Mouse (Mus musculus) Patski (cell line): ENCODE results near the gene Pde1b. TPM values are rescaled to one million over a fixed set of nuclear protein-coding genes. Genes with fewer than 3 reads are reported as not detected.

Experiments
- ATAC-seq: fragments of 100-300 bp; one replicate; pipeline ENCODE4 v1.8.0; 2021
- CTCF ChIA-PET: fragments of 350-600 bp; sonication (Branson Sonifier 250); formaldehyde crosslinking; loops from one replicate; lab custom pipeline; 2022; ENCODE audit warnings: inconsistent platforms; lab: Charles Lee
- POLR2A ChIA-PET: fragments of 350-600 bp; sonication (Branson Sonifier 250); formaldehyde crosslinking; loops from one replicate; lab custom pipeline; 2022; ENCODE audit warnings: antibody characterized with exemption, inconsistent platforms; lab: Charles Lee
- DNase-seq: peaks from one replicate; pipeline ENCODE4 v3.0.0-alpha.2; 2011; ENCODE audit warnings: low read depth, low spot score
- H3K27me3 ChIP-seq: fragments of 371-371 bp; one replicate; pipeline ENCODE4 v1.5.1; 2021
- CTCF ChIP-seq: fragments of 100-300 bp; IDR thresholded peaks from one replicate; pipeline ENCODE4 v1.5.1; 2021
- in situ Hi-C: fragments of 300-500 bp; cut with MboI; formaldehyde crosslinking; loops from 3 replicates; pipeline ENCODE4 v1.11.1; 2018; ENCODE audit warnings: low pct_unique_long_range_greater_than_20kb, mixed read lengths
- polyA plus RNA-seq: library from polyadenylated mRNA; unstranded; gene quantifications from one replicate; pipeline ENCODE4 v1.2.3, GENCODE M21; 2021

Pde1b gene
- polyA plus RNA-seq, 1 experiment from 2014 or later: 1.4 TPM

- no peak for DNase-seq
- ChIA-PET CTCF (interaction anchor here (0.9 to 4.2 kb wide), 3 partner anchors 10 to 22 kb away, joined by 3 to 15 read pairs (median 3); no protein-coding TSS in a partner anchor), POLR2A (no interaction called here)
- no peak for TF ChIP-seq CTCF
- in situ Hi-C loops: no loop called here
- peaks cover 41% of the 10 kb centered on the region for H3K27me3 ChIP-seq
- ATAC-seq: no peak
Observed at GRCm38 (mm10) chr15:103540646-103541045, 37.8 kb downstream of the Pde1b start.

- DNase-seq (no peak), ATAC-seq (peak; percentile 22)
- TF ChIP-seq CTCF: no peak
- CTCF ChIA-PET: interaction anchor here (1.2 to 2.2 kb wide), 3 partner anchors 9 to 60 kb away, joined by 3 to 6 read pairs (median 5); no protein-coding TSS in a partner anchor
- POLR2A ChIA-PET: no interaction called here
- in situ Hi-C loops: no loop called here
- peaks cover 25% of the 10 kb centered on the region for H3K27me3 ChIP-seq
Observed at GRCm38 (mm10) chr15:103542526-103542925, 39.7 kb downstream of the Pde1b start.

- peak; percentile 59 for TF ChIP-seq CTCF
- ATAC-seq: no peak
- in situ Hi-C loops: no loop called here
- CTCF ChIA-PET: interaction anchor here (1.8 kb wide), 1 partner anchor 63 kb away, joined by 5 read pairs; no protein-coding TSS in a partner anchor
- POLR2A ChIA-PET: no interaction called here
- H3K27me3 ChIP-seq: peaks cover 8% of the 10 kb centered on the region
- DNase-seq: no peak
Observed at GRCm38 (mm10) chr15:103547983-103548382, 45.1 kb downstream of the Pde1b start.

- in situ Hi-C loops: no loop called here
- POLR2A ChIA-PET: no interaction called here
- DNase-seq (no peak), ATAC-seq (no peak)
- CTCF ChIA-PET: interaction anchor here (3.0 kb wide), 1 partner anchor 9 kb away, joined by 15 read pairs; no protein-coding TSS in a partner anchor
- no peak for TF ChIP-seq CTCF
- peaks cover 8% of the 10 kb centered on the region for H3K27me3 ChIP-seq
Observed at GRCm38 (mm10) chr15:103549475-103549874, 46.6 kb downstream of the Pde1b start.

GRCm38 (mm10) chr15:103551053-103551452 lies 48.2 kb downstream of the Pde1b start:
- in situ Hi-C loops: no loop called here
- ChIA-PET CTCF (interaction anchor here (0.8 to 3.0 kb wide), 5 partner anchors 8 to 87 kb away, joined by 3 to 15 read pairs (median 3); no protein-coding TSS in a partner anchor), POLR2A (no interaction called here)
- H3K27me3 ChIP-seq: peaks cover 8% of the 10 kb centered on the region
- no peak for TF ChIP-seq CTCF
- DNase-seq (no peak), ATAC-seq (no peak)

- peak; percentile 15 for DNase-seq
- peak; percentile 41 for ATAC-seq
- POLR2A ChIA-PET: no interaction called here
Observed at GRCm38 (mm10) chr15:103552096-103552690, 49.4 kb downstream of the Pde1b start.

GRCm38 (mm10) chr15:103564981-103565380 lies 62.1 kb downstream of the Pde1b start, which contains the start of gene Glycam1:
Gene Glycam1, minus strand, starts transcription at chr15:103565081.
- POLR2A ChIA-PET: interaction anchor here (0.6 kb wide), 1 partner anchor 1718 kb away, joined by 7 read pairs; no protein-coding TSS in a partner anchor
- no peak for DNase-seq
- CTCF ChIA-PET: no interaction called here
- peaks cover 6% of the 10 kb centered on the region for H3K27me3 ChIP-seq
- in situ Hi-C loops: no loop called here
- no peak for TF ChIP-seq CTCF
- ATAC-seq: no peak

More at GRCm38 (mm10) chr15:103552096-103552690, 49.4 kb downstream of the Pde1b start:
- peaks cover 8% of the 10 kb centered on the region for H3K27me3 ChIP-seq
- in situ Hi-C loops: no loop called here
- CTCF ChIA-PET: interaction anchor here (0.8 to 3.0 kb wide), 10 partner anchors 9 to 88 kb away, joined by 3 to 15 read pairs (median 4); no protein-coding TSS in a partner anchor
- peak; percentile 78 for TF ChIP-seq CTCF

Other genes with a start within 250 kb of the Pde1b start
- gene Nfe2, start 244.6 kb upstream of the Pde1b start, polyA plus RNA-seq: not detected
- 163 TPM for gene Copz1, start 230.3 kb upstream of the Pde1b start, polyA plus RNA-seq
- not detected for gene Gpr84, start 192.4 kb upstream of the Pde1b start, polyA plus RNA-seq
- 22.9 TPM for gene Zfp385a, start 162.9 kb upstream of the Pde1b start, polyA plus RNA-seq
- gene Itga5, start 136.3 kb upstream of the Pde1b start, polyA plus RNA-seq: 48.6 TPM
- not detected for gene Gtsf1, start 72.6 kb upstream of the Pde1b start, polyA plus RNA-seq
- gene Gtsf2, start 54.6 kb upstream of the Pde1b start, polyA plus RNA-seq: 0.17 TPM
- gene Nckap1l, start 49.2 kb upstream of the Pde1b start, polyA plus RNA-seq: 0.19 TPM
- 9.4 TPM for gene Ppp1r1a, start 35.0 kb downstream of the Pde1b start, polyA plus RNA-seq
- not detected for gene Glycam1, start 62.0 kb downstream of the Pde1b start, polyA plus RNA-seq